In genomic region chr12:3235124-3235631, GRCm38 (mm10) we compare ENCODE assay signal across 8 mouse cellular contexts.
DNase-seq lines count a peak whose midpoint lies in the region; ATAC-seq and TF ChIP-seq lines count a peak whose summit lies in the region.

No protein-coding gene starts in this region.

- peaks cover 36% of the 10 kb centered on the region for H3K36me3 ChIP-seq in embryonic facial prominence, embryonic 13.5 days
- peaks cover 28% of the 10 kb centered on the region for H3K36me3 ChIP-seq in limb, embryonic 14.5 days (ENCODE audit: control insufficient read depth, insufficient read depth, low read length)
- peaks cover 9% of the 10 kb centered on the region for H3K36me3 ChIP-seq in midbrain, postnatal 0 days (ENCODE audit: insufficient read depth, low read length)

- ATAC-seq in embryonic facial prominence, embryonic 13.5 days (ENCODE audit: insufficient number of reproducible peaks, insufficient read depth, low FRiP score, low TSS enrichment, low read depth): peak; percentile 85
- peak; percentile 91 for ATAC-seq in limb, embryonic 14.5 days (ENCODE audit: low FRiP score, low read depth)
- peak; percentile 89 for ATAC-seq in midbrain, postnatal 0 days (ENCODE audit: low FRiP score)

- peak overlapping the region; percentile 79 for H3K27ac ChIP-seq in embryonic facial prominence, embryonic 13.5 days
- H3K27ac ChIP-seq in limb, embryonic 14.5 days (replicated peaks; ENCODE audit: low read depth, low read length): peak overlapping the region; percentile 87
- peak overlapping the region; percentile 88 for H3K27ac ChIP-seq in midbrain, postnatal 0 days (ENCODE audit: low read depth, low read length)

- H3K4me1 ChIP-seq in embryonic facial prominence, embryonic 13.5 days: no peaks in the 10 kb centered on the region
- H3K4me1 ChIP-seq in limb, embryonic 14.5 days (ENCODE audit: control insufficient read depth, insufficient read depth, low read length): peaks cover 3% of the 10 kb centered on the region; the same call in 1 of the 2 replicates
- no peaks in the 10 kb centered on the region for H3K4me1 ChIP-seq in midbrain, postnatal 0 days (ENCODE audit: insufficient read depth, low read length)

- no peak for TF ChIP-seq CTCF in midbrain, postnatal 0 days (IDR thresholded peaks at IDR 0.05)

- H3K4me2 ChIP-seq in embryonic facial prominence, embryonic 13.5 days: peak overlapping the region; percentile 60
- peak overlapping the region; percentile 61 for H3K4me2 ChIP-seq in limb, embryonic 14.5 days (replicated peaks; ENCODE audit: low read depth, low read length, severe bottlenecking)
- peak overlapping the region; percentile 54 for H3K4me2 ChIP-seq in midbrain, postnatal 0 days (ENCODE audit: low read depth, low read length, poor library complexity, severe bottlenecking)

- H3K27me3 ChIP-seq in embryonic facial prominence, embryonic 13.5 days: no peaks in the 10 kb centered on the region
- H3K27me3 ChIP-seq in limb, embryonic 14.5 days (ENCODE audit: control insufficient read depth, insufficient read depth, low read length): no peaks in the 10 kb centered on the region
- no peaks in the 10 kb centered on the region for H3K27me3 ChIP-seq in midbrain, postnatal 0 days (ENCODE audit: insufficient read depth, low read length)

- DNase-seq in 3T3-L1 (ENCODE audit: low read depth, low spot score): peak; percentile 99
- peak; percentile 85 to 87 for DNase-seq in adrenal gland, postnatal 36 days
- peak; percentile 98 for DNase-seq in heart, adult 8-10 months (ENCODE audit: low spot score)
- DNase-seq in kidney, adult 9 months: peak; percentile 98
- DNase-seq in limb, embryonic 14.5 days (ENCODE audit: low spot score): peak; percentile 98
- peak; percentile 99 for DNase-seq in midbrain, postnatal 0 days (ENCODE audit: low spot score)
- peak; percentile 59 to 75 for DNase-seq in spleen, postnatal 14 days (ENCODE audit: low spot score in 2 of 2)

- 0 out of 2 replicates have a peak, but pooled peaks cover 6% of the 10 kb centered on the region for H3K9me3 ChIP-seq in embryonic facial prominence, embryonic 13.5 days
- peaks cover 4% of the 10 kb centered on the region; the same call in 1 of the 2 replicates for H3K9me3 ChIP-seq in limb, embryonic 14.5 days (ENCODE audit: control insufficient read depth, low read length)
- H3K9me3 ChIP-seq in midbrain, postnatal 0 days (ENCODE audit: low read length): no peaks in the 10 kb centered on the region

- WGBS in embryonic facial prominence, embryonic 13.5 days: 21% methylated on average over 36 of the region's 36 CpGs
- 14% methylated on average over 36 of the region's 36 CpGs for WGBS in limb, embryonic 14.5 days
- WGBS in midbrain, postnatal 0 days: 11% methylated on average over 36 of the region's 36 CpGs

- H3K9ac ChIP-seq in embryonic facial prominence, embryonic 13.5 days: peak overlapping the region; percentile 65
- H3K9ac ChIP-seq in limb, embryonic 14.5 days (ENCODE audit: low read depth, low read length, severe bottlenecking): peak overlapping the region; percentile 56; the same call in 1 of the 2 replicates
- H3K9ac ChIP-seq in midbrain, postnatal 0 days (replicated peaks; ENCODE audit: low read length, poor library complexity, severe bottlenecking): peak overlapping the region; percentile 61

- TF ChIP-seq POLR2A in limb, embryonic 14.5 days (IDR thresholded peaks at IDR 0.05; ENCODE audit: borderline replicate concordance, extremely low read depth, insufficient read depth, insufficient read length): peak; percentile 32; the same call in 1 of the 2 replicates

- peak overlapping the region; percentile 61 for H3K4me3 ChIP-seq in embryonic facial prominence, embryonic 13.5 days
- peak overlapping the region; percentile 67 for H3K4me3 ChIP-seq in limb, embryonic 14.5 days (replicated peaks; ENCODE audit: low read length)
- peak overlapping the region; percentile 53 for H3K4me3 ChIP-seq in midbrain, postnatal 0 days (ENCODE audit: low read depth, low read length)

Comparison
In these comparisons a context has a peak if more than half of its experiments do, and no peak if none do; other contexts are left out.
1. Peak in every context shown above with its lines: DNase-seq, ATAC-seq, H3K4me3 ChIP-seq and H3K27ac ChIP-seq.